Comparison of ENCODE assay signal across 14 mouse cellular contexts in genomic region chr11:82178161-82178560, GRCm38 (mm10).
DNase-seq lines count a peak whose midpoint lies in the region; ATAC-seq lines count a peak whose summit lies in the region.
"Had no signal": no experiment of that assay in that cellular context is flagged by ENCODE, and none has a peak within 500 bp of the region (broad histone marks: within the 10 kb centered on the region; RNA-seq: fewer than 3 reads in every experiment).

No protein-coding gene starts in this region.

- 0 out of 2 replicates have a peak, but pooled peaks have one; percentile 29 for ATAC-seq in heart, embryonic 16.5 days (replicated peaks; ENCODE audit: extremely low read depth, insufficient read depth, low FRiP score)
- ATAC-seq in neural tube, embryonic 15.5 days (ENCODE audit: low FRiP score): 0 out of 2 replicates have a peak, but pooled peaks have one; percentile 38
- ATAC-seq: forebrain, embryonic 15.5 days had no signal

- H3K27ac ChIP-seq in heart, embryonic 16.5 days (ENCODE audit: low read length): no peak overlapping the region
- H3K27ac ChIP-seq in neural tube, embryonic 15.5 days (replicated peaks): no peak overlapping the region
- H3K27ac ChIP-seq: embryonic facial prominence, embryonic 15.5 days; forebrain, embryonic 15.5 days; heart, embryonic 10.5 days; hindbrain, postnatal 0 days had no signal

- H3K27me3 ChIP-seq in heart, embryonic 16.5 days (ENCODE audit: control insufficient read depth, insufficient read depth, low read length): peaks cover 5% of the 10 kb centered on the region; the same call in 1 of the 2 replicates
- peaks cover 7% of the 10 kb centered on the region; the same call in 1 of the 2 replicates for H3K27me3 ChIP-seq in neural tube, embryonic 15.5 days (replicated peaks)
- H3K27me3 ChIP-seq: forebrain, embryonic 15.5 days had no signal

- 55% methylated on average over 5 of the region's 5 CpGs for WGBS in heart, embryonic 16.5 days
- WGBS in neural tube, embryonic 15.5 days: 78% methylated on average over 5 of the region's 5 CpGs

- intact Hi-C loops in heart, postnatal 25 days (cut with DNase I): loop anchor here (5.0 kb wide), 1 partner anchor 546 kb away; no protein-coding TSS in a partner anchor

- no peaks in the 10 kb centered on the region for H3K36me3 ChIP-seq in heart, embryonic 16.5 days (ENCODE audit: control insufficient read depth, insufficient read depth)
- no peaks in the 10 kb centered on the region for H3K36me3 ChIP-seq in neural tube, embryonic 15.5 days
- H3K36me3 ChIP-seq: embryonic facial prominence, embryonic 15.5 days; forebrain, embryonic 15.5 days; G1E; heart, embryonic 10.5 days had no signal

- no peaks in the 10 kb centered on the region for H3K9me3 ChIP-seq in heart, embryonic 16.5 days (replicated peaks; ENCODE audit: control insufficient read depth, low read length)
- H3K9me3 ChIP-seq in neural tube, embryonic 15.5 days (replicated peaks): no peaks in the 10 kb centered on the region
- H3K9me3 ChIP-seq: embryonic facial prominence, embryonic 15.5 days; forebrain, embryonic 15.5 days; heart, embryonic 10.5 days had no signal

- H3K4me3 ChIP-seq in heart, embryonic 16.5 days (ENCODE audit: low read length): no peak overlapping the region
- H3K4me3 ChIP-seq in neural tube, embryonic 15.5 days (replicated peaks): no peak overlapping the region
- H3K4me3 ChIP-seq: embryonic facial prominence, embryonic 15.5 days; erythroblast, embryonic 14.5 days; forebrain, embryonic 15.5 days; heart, embryonic 10.5 days had no signal

- no peak for DNase-seq in heart, postnatal 25 days (ENCODE audit: low spot score)
- DNase-seq in neural tube, embryonic 10.5 days (ENCODE audit: extremely low spot score, low spot score): no peak
- peak; percentile 67 for DNase-seq in thymus, postnatal 14 days
- DNase-seq in spleen, adult 12 weeks (ENCODE audit: low spot score): no peak
- no peak for DNase-seq in layer of hippocampus, adult 8-10 months (ENCODE audit: low spot score in 2 of 2)
- DNase-seq: adrenal gland, adult 8-10 months had no signal

- H3K9ac ChIP-seq in heart, embryonic 16.5 days (ENCODE audit: low read length): no peak overlapping the region
- H3K9ac ChIP-seq in neural tube, embryonic 15.5 days (replicated peaks): no peak overlapping the region
- H3K9ac ChIP-seq: embryonic facial prominence, embryonic 15.5 days; forebrain, embryonic 15.5 days had no signal

- no peak overlapping the region for H3K4me2 ChIP-seq in heart, embryonic 16.5 days (ENCODE audit: low read depth, low read length)
- H3K4me2 ChIP-seq in neural tube, embryonic 15.5 days: no peak overlapping the region
- H3K4me2 ChIP-seq: embryonic facial prominence, embryonic 15.5 days; forebrain, embryonic 15.5 days had no signal

- H3K4me1 ChIP-seq in heart, embryonic 16.5 days (ENCODE audit: control insufficient read depth, insufficient read depth, low read length): no peaks in the 10 kb centered on the region
- 0 out of 2 replicates have a peak, but pooled peaks cover 2% of the 10 kb centered on the region for H3K4me1 ChIP-seq in neural tube, embryonic 15.5 days
- H3K4me1 ChIP-seq: embryonic facial prominence, embryonic 15.5 days; heart, embryonic 10.5 days had no signal
